Mouse (Mus musculus) embryonic fibroblast, embryonic 13.5 days (primary cell): ENCODE data around the gene Tnfrsf4.

ENCODE experiments used
- CTCF ChIP-seq: IDR thresholded peaks from 2 replicates; pipeline ENCODE4 v1.5.1; 2011; ENCODE audit warnings: mild to moderate bottlenecking, control low read depth, low read length, moderate library complexity, borderline replicate concordance; ENCODE audit not compliant: insufficient read depth
- POLR2A ChIP-seq: IDR thresholded peaks from 2 replicates; pipeline ENCODE4 v1.6.1; 2011; ENCODE audit warnings: low read depth, mild to moderate bottlenecking, control low read depth, low read length, moderate library complexity

GRCm38 (mm10) chr4:156065156-156065894 is 51.7 kb downstream of the Tnfrsf4 start:
- no peak for TF ChIP-seq CTCF
- no peak for TF ChIP-seq POLR2A
